Mouse (Mus musculus) midbrain, postnatal 0 days (tissue): ENCODE results near the gene Fbxw7. TPM values are rescaled to one million over a fixed set of nuclear protein-coding genes. Genes with fewer than 3 reads are reported as not detected.
A peak's percentile ranks its signal among the peaks of the same experiment; 100 is the strongest.

Experiments
- ATAC-seq: fragments of 200-750 bp; cut with Nextera tagmentation; 2 replicates; pipeline ENCODE4 v1.8.0; 2017; ENCODE audit warnings: moderate number of reproducible peaks, mild to moderate bottlenecking, moderate TSS enrichment, moderate library complexity; ENCODE audit not compliant: low FRiP score
- DNase-seq: peaks from one replicate; pipeline ENCODE4 v3.0.0-alpha.2; 2015; ENCODE audit warnings: low spot score
- H3K27ac ChIP-seq: fragments of 300-500 bp; sonication (generic); 2 replicates; pipeline ENCODE4 v1.5.1; 2014; ENCODE audit warnings: low read depth, mild to moderate bottlenecking, low read length, mixed read lengths
- H3K27me3 ChIP-seq: fragments of 300-500 bp; sonication (generic); 2 replicates; pipeline ENCODE4 v1.6.1; 2014; ENCODE audit warnings: low read length, control low read depth, mixed read lengths; ENCODE audit not compliant: insufficient read depth
- H3K36me3 ChIP-seq: fragments of 300-500 bp; sonication (generic); 2 replicates; pipeline ENCODE4 v1.6.1; 2014; ENCODE audit warnings: low read length, control low read depth, mixed read lengths; ENCODE audit not compliant: insufficient read depth
- H3K4me1 ChIP-seq: fragments of 300-500 bp; sonication (generic); 2 replicates; pipeline ENCODE4 v1.6.1; 2014; ENCODE audit warnings: mild to moderate bottlenecking, control low read depth, antibody characterized with exemption, low read length, mixed read lengths; ENCODE audit not compliant: insufficient read depth
- H3K4me2 ChIP-seq: fragments of 300-500 bp; sonication (generic); 2 replicates; pipeline ENCODE4 v1.6.1; 2014; ENCODE audit warnings: low read depth, mild to moderate bottlenecking, low read length, mixed read lengths; ENCODE audit not compliant: poor library complexity, severe bottlenecking
- H3K4me3 ChIP-seq: fragments of 300-500 bp; sonication (generic); 2 replicates; pipeline ENCODE4 v1.5.1; 2014; ENCODE audit warnings: low read depth, mild to moderate bottlenecking, low read length, moderate library complexity
- H3K9ac ChIP-seq: fragments of 300-500 bp; sonication (generic); replicated peaks from 2 replicates; pipeline ENCODE4 v1.6.1; 2014; ENCODE audit warnings: mild to moderate bottlenecking, low read length, moderate library complexity, mixed read lengths; ENCODE audit not compliant: poor library complexity, severe bottlenecking
- H3K9me3 ChIP-seq: fragments of 300-500 bp; sonication (generic); 2 replicates; pipeline ENCODE4 v1.6.1; 2016; ENCODE audit warnings: low read length, control low read depth
- CTCF ChIP-seq: IDR thresholded peaks from 2 replicates; pipeline ENCODE4 v1.5.1; 2016; ENCODE audit warnings: antibody characterized with exemption, mild to moderate bottlenecking
- WGBS: fragments of 180-500 bp; shearing (Covaris S2); extraction: QIAGEN DNeasy Blood & Tissue Kit; methylation state at CpG from one replicate; pipeline ENCODE4 v1.1.7; 2014; 5-methylcytosine and 5-hydroxymethylcytosine counted together
- polyA plus RNA-seq: library from polyadenylated mRNA; unstranded; fragments of >200 nt; fragmentation: Nextera tagmentation; extraction: Ambion mirVana; gene quantifications from 2 replicates; pipeline ENCODE4 v1.2.1, GENCODE M21; 2015
- total RNA-seq: library from RNA; depleted of rRNA; stranded (reverse); fragments of >200 nt; gene quantifications from 2 replicates; pipeline ENCODE4 v1.2.3, GENCODE M21; 2014

Fbxw7 gene
- total and polyA plus RNA-seq, 2 experiments from 2014 or later: 34.4 to 46.9 TPM

DNA sequence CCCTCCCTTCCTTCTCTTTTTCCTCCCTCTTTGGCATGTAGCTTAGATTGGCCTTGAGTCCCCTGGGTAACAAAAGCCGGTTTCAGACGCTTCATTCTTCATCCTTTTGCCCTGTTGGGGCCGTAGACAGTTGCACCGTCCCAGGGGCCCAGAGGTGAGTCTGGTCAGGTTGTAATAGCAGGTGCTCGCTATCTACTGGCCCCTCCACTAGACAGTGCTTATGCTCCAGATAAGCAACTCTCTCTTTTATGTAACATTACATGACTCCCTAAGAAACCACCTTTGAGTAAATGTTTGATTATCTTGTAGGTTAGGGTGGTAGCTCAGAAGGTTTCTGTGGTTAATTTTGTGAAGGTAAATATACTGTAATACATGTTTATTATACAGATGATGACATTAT lies 21.0 kb downstream of the Fbxw7 start:
- no peaks in the 10 kb centered on the region for H3K9me3 ChIP-seq
- WGBS: 74% methylated on average over 5 of the region's 5 CpGs
- no peak overlapping the region for H3K4me2 ChIP-seq
- no peak overlapping the region for H3K4me3 ChIP-seq
- TF ChIP-seq CTCF: no peak
- no peak overlapping the region for H3K9ac ChIP-seq
- H3K4me1 ChIP-seq: no peaks in the 10 kb centered on the region
- H3K27ac ChIP-seq: no peak overlapping the region
- DNase-seq: no peak
- H3K27me3 ChIP-seq: no peaks in the 10 kb centered on the region
- H3K36me3 ChIP-seq: no peaks in the 10 kb centered on the region
- ATAC-seq: no peak

DNA sequence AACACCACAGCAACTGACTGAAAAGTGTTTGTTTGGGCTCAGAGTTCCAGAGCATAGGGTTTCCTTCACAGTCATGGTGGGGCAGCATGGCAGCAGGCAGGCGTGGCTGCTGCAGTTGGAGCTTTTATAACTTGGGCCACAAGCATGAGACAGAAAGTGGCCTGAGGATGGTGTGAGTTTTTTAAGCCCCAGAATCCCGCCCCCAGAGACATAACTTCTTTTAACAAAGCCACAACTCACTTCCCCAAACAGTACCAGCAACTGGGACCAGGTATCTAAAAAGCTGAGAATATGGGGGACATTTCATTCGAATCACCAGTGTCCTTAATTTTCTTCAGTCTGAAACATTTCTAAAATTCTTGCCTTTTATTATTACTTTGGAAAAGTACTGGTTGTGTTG lies 22.9 kb downstream of the Fbxw7 start:
- no peaks in the 10 kb centered on the region for H3K9me3 ChIP-seq
- H3K27ac ChIP-seq: no peak overlapping the region
- no peak for ATAC-seq
- H3K9ac ChIP-seq: no peak overlapping the region
- TF ChIP-seq CTCF: no peak
- no peak for DNase-seq
- no peaks in the 10 kb centered on the region for H3K36me3 ChIP-seq
- H3K4me1 ChIP-seq: no peaks in the 10 kb centered on the region
- H3K27me3 ChIP-seq: no peaks in the 10 kb centered on the region
- H3K4me2 ChIP-seq: no peak overlapping the region
- 96% methylated on average over 3 of the region's 3 CpGs for WGBS
- no peak overlapping the region for H3K4me3 ChIP-seq

DNA sequence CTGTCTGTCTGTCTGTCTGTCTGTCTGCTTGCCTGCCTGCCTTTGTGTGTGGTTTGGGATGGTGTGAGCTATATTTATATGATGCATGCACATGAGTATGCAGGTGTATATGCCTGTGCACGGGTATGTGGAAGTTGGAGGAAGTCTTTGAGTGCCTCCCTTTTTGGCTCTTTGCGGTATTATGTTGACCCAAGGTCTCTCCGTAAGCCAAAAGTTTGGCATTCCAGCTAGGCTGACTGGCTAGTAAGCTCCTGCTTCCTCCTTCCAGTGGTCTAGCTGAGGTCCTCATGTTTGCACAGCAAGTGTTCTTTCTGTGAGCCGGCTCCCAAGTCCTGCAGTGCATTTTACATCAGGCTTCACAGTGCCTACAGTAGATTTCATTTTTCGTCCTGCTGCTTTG lies 24.4 kb downstream of the Fbxw7 start:
- Histone ChIP-seq H3K4me1 (no peaks in the 10 kb centered on the region), H3K4me2 (no peak overlapping the region), H3K9ac (no peak overlapping the region), H3K27ac (no peak overlapping the region), H3K9me3 (no peaks in the 10 kb centered on the region), H3K27me3 (no peaks in the 10 kb centered on the region), H3K36me3 (no peaks in the 10 kb centered on the region), H3K4me3 (no peak overlapping the region)
- ATAC-seq: no peak
- no peak for TF ChIP-seq CTCF
- WGBS: 87% methylated on average over 5 of the region's 5 CpGs
- DNase-seq: no peak

DNA sequence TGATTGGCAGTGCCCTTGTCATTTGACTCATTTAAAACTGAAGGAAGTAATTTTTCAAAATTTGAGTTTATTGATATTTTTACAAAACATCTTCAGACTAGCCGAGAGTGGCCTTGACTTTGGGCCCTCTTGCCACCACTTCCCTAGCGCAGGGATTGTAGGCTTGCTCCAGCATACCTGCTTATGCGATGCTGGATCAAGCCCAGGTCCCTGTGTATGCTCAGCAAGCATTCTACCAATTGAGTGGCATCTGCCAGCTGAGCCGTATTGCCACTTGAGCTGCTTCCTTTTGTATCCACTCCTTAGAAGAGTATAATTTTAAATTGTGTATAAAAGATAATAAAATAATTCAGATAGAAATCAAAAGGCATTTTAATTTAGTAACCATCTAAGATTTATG lies 26.2 kb downstream of the Fbxw7 start:
- H3K9ac ChIP-seq: no peak overlapping the region
- 90% methylated on average over 4 of the region's 4 CpGs for WGBS

DNA sequence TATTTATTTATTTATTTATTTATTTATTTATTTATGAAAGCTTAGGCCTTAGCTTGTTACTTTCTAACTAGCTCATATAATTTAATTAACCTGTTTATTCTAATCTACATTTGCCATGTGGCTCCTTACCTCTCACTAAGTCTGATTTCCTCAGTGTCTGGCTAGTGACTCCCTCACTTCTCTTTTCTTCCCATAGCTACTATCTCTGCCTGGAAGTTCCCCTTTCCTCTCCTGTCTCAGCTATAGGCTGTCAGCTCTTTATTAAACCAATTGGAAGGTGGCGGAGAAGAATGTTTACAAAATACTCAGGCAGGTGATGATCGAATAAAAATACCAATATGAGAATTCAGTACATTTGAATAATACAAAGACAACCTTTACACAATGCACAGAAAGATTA lies 27.7 kb downstream of the Fbxw7 start:
- WGBS: 85% methylated on average over 2 of the region's 2 CpGs
- H3K4me2 ChIP-seq: no peak overlapping the region
- ATAC-seq (no peak), DNase-seq (no peak)
- no peaks in the 10 kb centered on the region for H3K9me3 ChIP-seq
- H3K4me1 ChIP-seq: no peaks in the 10 kb centered on the region
- no peaks in the 10 kb centered on the region for H3K27me3 ChIP-seq
- H3K36me3 ChIP-seq: no peaks in the 10 kb centered on the region
- no peak overlapping the region for H3K9ac ChIP-seq
- no peak for TF ChIP-seq CTCF
- H3K27ac ChIP-seq: no peak overlapping the region
- H3K4me3 ChIP-seq: no peak overlapping the region

More for the DNA sequence above, 26.2 kb downstream of the Fbxw7 start:
- H3K4me1 ChIP-seq: no peaks in the 10 kb centered on the region
- TF ChIP-seq CTCF: no peak
- H3K4me3 ChIP-seq: no peak overlapping the region
- H3K9me3 ChIP-seq: no peaks in the 10 kb centered on the region
- no peak for ATAC-seq
- H3K36me3 ChIP-seq: no peaks in the 10 kb centered on the region
- no peak overlapping the region for H3K4me2 ChIP-seq
- H3K27me3 ChIP-seq: no peaks in the 10 kb centered on the region
- no peak overlapping the region for H3K27ac ChIP-seq
- no peak for DNase-seq

DNA sequence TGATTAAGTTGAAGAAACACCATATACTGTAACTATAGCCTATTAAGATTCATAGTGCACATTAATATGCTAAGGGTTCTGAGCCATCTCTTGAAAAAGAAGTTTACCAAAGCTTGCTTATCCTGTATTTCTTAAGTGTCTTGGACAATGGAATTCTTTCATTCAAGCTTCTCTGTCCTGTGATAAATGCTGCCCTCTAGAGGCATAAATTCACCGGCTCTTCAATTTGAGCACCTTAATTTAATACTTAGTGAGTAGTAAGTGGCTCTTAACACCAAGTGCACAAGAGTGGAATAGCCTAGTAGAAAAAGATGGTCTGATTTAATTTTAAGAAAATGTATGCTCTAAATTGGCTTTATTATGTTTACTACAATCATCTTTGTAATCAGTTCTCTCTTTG lies 28.5 kb downstream of the Fbxw7 start:
- WGBS: 34% methylated on average over 1 of the region's 1 CpGs
- DNase-seq: peak; percentile 79
- H3K9me3 ChIP-seq: no peaks in the 10 kb centered on the region
- no peak overlapping the region for H3K4me2 ChIP-seq
- ATAC-seq: no peak
- no peaks in the 10 kb centered on the region for H3K27me3 ChIP-seq
- no peak overlapping the region for H3K27ac ChIP-seq
- no peak overlapping the region for H3K9ac ChIP-seq
- TF ChIP-seq CTCF: peak; percentile 85
- H3K36me3 ChIP-seq: no peaks in the 10 kb centered on the region
- no peak overlapping the region for H3K4me3 ChIP-seq
- H3K4me1 ChIP-seq: no peaks in the 10 kb centered on the region

DNA sequence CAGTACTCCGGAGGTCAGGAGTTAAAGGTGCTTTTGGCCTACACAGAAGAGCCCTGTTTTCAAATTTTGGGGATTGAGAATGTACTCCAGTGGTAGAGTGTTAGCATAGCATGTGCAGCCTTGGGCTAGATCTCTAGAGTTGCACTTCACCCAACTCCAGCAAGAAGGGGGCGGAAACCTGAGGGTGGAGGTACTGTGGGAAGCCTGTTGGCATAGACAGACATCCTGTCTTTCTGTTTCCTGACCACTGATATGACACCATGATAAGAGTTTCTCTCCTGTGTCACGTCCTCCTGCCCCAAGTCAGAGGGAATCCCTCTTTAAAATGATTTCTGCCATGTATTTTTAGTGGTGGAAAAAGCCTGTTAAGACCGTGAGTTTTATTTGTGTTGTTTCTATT lies 33.7 kb downstream of the Fbxw7 start:
- Histone ChIP-seq H3K4me2 (no peak overlapping the region), H3K4me1 (no peaks in the 10 kb centered on the region), H3K27me3 (no peaks in the 10 kb centered on the region), H3K27ac (no peak overlapping the region), H3K36me3 (no peaks in the 10 kb centered on the region), H3K4me3 (no peak overlapping the region), H3K9ac (no peak overlapping the region), H3K9me3 (no peaks in the 10 kb centered on the region)
- TF ChIP-seq CTCF: no peak
- no peak for DNase-seq
- no peak for ATAC-seq
- WGBS: 86% methylated on average over 4 of the region's 4 CpGs
